Mouse (Mus musculus) naive thymus-derived CD4-positive, alpha-beta T cell, adult 2 months (primary cell): ENCODE data around the gene Dnali1.

Source experiments
- DNase-seq: peaks from one replicate; pipeline ENCODE4 v3.0.0-alpha.2; 2011; ENCODE audit warnings: low read depth

Dnali1 gene

DNA sequence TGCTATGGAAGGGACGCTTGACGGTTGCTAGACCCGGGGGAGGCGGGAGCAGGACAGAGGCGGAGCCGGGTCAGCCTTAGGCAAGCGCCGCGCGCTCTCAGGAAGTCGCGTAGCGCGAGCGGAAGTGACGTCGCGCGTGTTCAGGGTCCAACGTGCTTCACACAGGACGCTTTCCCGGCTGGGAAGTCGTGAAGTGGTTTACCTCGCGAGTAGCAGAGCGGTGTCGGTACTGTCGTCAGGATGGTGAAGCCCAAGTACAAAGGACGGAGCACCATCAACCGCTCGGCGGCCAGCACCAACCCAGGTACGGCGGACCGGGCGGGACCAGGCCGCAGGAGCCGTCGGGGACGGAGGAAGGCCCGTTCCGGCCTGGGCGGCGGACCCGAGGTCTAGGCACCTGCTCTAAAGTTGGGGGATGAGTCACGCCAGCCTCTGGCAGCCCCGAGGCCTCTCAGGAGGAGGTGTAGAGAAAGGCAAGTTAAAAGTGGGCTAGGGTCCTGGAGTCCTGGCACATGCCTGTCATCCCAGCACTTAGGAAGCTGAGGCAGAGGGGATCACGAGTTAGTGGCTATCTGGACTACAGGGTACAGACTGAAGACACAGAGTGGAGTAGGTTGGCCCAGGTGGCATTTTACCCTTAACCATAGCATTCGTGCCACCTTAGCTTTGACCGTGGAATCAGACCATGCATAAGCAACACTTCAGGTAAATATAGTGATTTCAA, 35.5 kb downstream of the Dnali1 start:
- peak; percentile 92 for DNase-seq

DNA sequence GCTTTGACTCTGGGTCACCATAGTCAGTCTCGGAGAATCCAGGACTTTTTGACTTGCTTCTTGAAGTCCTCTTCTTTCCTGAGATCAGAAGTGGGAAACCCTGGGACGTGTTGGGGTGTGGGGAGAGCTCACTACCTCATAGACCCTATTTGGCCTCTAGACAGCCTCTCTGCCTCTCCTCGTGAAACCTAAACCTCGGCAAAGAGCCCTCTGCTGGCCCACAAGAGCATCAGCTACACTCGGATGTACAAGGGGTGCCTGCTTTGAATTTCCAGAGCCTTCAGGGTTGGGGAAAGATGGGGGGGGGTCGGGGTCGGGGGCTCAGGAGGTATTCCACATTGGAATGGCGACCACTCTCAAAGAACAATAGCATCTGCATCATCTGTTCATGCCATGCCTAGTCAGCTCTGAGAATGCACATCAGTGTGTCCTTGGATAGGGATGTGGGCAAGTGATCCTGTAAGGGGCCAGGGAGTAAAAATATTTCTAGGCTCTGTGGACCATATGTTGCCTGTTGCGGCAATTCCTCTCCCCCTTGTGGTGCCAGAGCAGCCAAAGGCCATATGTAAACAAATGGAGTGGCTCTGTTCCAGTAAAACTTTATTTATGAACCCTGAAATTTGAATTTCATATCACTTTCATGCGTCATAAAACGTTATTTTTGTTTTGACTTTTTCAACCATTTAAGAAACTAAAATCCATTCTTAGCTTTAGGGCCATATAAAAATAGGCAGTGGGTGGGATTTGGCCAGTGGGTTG, 44.5 kb downstream of the Dnali1 start:
- DNase-seq = no peak

DNA sequence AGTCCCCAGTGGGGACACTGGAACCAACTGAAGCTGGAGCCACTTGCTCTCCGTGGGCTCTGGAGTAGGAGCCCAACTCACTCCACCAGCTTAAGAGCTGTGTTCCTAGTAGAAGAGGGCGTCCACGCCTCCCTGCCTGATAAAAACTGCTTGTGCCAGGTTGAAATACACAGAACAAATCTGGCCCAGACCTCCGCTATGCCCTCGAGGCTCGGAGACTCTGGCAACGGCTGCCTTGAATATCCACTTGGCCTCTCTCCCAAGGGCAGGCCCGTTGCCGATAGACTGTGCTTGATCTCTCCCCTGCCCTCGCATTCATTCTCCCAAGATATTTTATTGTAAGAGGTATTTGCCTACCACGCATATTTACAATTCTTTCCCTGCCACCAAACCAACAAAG, 48.1 kb downstream of the Dnali1 start:
- no peak for DNase-seq

DNA sequence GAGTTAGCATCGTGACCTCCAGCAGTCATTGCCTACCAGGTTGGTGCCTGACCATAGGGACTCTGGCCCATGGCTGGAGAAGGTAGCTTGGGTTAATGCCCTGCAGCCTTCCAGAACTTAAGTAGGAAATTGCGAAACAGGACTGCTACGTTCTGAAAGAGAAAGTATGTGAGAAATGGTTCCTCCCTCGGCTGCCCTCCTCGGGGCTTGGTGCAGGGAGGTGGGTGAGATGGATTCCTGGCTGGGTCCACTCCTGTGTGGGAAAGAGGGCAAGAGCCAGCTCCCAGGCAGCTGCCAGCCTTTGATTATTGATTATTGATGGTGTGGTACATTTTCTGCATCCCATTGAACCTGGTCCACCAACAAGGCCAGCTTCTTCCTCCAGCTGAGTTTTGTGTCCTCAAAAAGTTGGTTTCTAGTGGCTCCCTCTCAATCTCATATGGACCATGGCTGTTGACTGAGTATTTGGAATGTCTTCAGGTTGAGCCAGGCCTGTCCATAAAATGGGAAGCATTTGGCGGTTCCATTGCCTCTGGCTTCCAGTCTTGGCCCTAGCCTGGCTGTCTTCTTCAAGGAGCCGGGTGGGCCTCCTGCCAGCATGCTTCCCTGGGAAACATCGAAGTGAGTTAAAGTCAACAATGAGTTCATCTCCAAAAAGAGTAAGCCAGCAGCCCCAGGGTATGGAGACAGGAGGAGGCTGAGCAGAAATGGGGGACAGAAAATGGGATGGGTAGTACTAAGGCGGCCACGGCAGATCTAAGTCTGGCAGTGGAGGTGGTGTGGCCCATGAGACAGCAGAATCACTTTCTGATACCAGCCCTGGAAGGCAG, 49.5 kb downstream of the Dnali1 start, which contains the start of gene Gnl2:
Gene Gnl2 (plus strand): TSS at position 780 of the 830 bp plus-strand sequence.
- no peak for DNase-seq

DNA sequence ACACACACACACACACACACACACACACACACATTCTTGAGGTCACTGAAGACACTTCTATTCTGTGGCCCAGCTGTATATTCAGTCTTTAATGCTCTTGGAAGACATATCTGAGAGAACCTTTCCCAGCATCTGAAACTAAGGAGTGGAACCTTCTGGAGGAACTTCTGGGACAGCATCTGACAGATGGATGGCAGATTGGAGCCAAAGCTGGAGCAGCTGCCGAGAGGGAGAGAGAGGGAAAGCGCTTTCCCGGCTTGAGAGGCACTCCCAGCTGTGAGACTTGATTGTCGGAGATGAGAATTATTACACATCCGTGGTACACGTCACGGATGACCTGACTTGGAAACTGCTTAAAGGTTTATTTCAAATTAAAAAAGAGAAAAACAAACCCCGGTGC, 56.8 kb downstream of the Dnali1 start:
- no peak for DNase-seq

DNA sequence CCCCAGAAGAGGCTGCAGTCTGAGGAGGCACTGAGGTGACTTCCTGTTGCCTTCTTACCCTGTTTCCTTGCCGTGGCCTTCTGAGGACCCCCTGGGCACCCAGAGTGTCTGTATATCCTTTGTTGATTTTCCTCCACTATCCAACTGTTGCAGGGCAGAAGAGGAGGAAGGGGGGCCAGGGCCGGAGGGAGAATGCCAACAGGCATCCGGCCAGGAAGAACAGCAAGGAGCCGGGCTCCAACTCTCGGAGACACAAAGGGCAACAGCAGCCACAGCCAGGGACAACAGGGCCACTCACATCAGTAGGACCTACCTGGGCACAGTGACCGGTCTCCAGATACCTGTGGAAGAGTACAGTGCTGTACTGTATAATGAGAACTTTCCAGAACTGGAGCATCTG, 57.3 kb downstream of the Dnali1 start:
- DNase-seq = no peak

DNA sequence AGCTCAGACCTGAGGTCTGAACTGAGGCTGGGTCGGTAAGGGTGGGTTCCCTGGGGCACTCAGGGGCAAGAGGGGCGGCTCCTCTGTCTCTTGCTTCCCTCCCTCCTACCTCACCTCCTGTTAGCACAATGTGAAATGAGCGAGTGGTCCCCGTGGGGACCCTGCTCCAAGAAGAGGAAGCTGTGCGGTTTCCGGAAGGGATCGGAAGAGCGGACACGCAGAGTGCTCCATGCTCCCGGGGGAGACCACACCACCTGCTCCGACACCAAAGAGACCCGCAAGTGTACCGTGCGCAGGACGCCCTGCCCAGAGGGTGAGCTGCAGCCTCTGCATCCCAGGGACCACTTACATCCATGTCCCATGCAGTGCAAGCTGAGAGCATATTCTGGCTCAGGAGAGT, 58.0 kb downstream of the Dnali1 start:
- DNase-seq = no peak
